Mouse (Mus musculus) heart, embryonic 11.5 days (tissue): ENCODE results near the gene Ubxn6. TPM values are rescaled to one million over a fixed set of nuclear protein-coding genes. Genes with fewer than 3 reads are reported as not detected.
"Not testable (repeated sequence)": the region's sequence is repeated elsewhere in the genome, so short reads cannot be mapped to it uniquely, and the experiment has no call there.

Experiments used
- ATAC-seq: fragments of 200-750 bp; cut with Nextera tagmentation; replicated peaks from 2 replicates; pipeline ENCODE4 v1.8.0; 2017; ENCODE audit warnings: moderate library complexity; ENCODE audit not compliant: insufficient number of reproducible peaks, low FRiP score, low TSS enrichment
- H3K27ac ChIP-seq: fragments of 300-500 bp; sonication (generic); 2 replicates; pipeline ENCODE4 v1.5.1; 2014; ENCODE audit warnings: mild to moderate bottlenecking, low read depth, low read length
- H3K27me3 ChIP-seq: fragments of 300-500 bp; sonication (generic); 2 replicates; pipeline ENCODE4 v1.6.1; 2014; ENCODE audit warnings: mild to moderate bottlenecking, low read length, mixed read lengths; ENCODE audit not compliant: control insufficient read depth, insufficient read depth
- H3K36me3 ChIP-seq: fragments of 300-500 bp; sonication (generic); 2 replicates; pipeline ENCODE4 v1.6.1; 2014; ENCODE audit warnings: mild to moderate bottlenecking, low read length, moderate library complexity, mixed read lengths; ENCODE audit not compliant: control insufficient read depth, insufficient read depth
- H3K4me1 ChIP-seq: fragments of 300-500 bp; sonication (generic); 2 replicates; pipeline ENCODE4 v1.6.1; 2014; ENCODE audit warnings: low read length; ENCODE audit not compliant: control insufficient read depth, insufficient read depth
- H3K4me2 ChIP-seq: fragments of 300-500 bp; sonication (generic); 2 replicates; pipeline ENCODE4 v1.6.1; 2014; ENCODE audit warnings: mild to moderate bottlenecking, moderate library complexity
- H3K4me3 ChIP-seq: fragments of 300-500 bp; sonication (generic); 2 replicates; pipeline ENCODE4 v1.5.1; 2014; ENCODE audit warnings: low read depth, low read length
- H3K9ac ChIP-seq: fragments of 300-500 bp; sonication (generic); 2 replicates; pipeline ENCODE4 v1.6.1; 2014; ENCODE audit warnings: mild to moderate bottlenecking, low read depth, low read length, moderate library complexity
- H3K9me3 ChIP-seq: fragments of 300-500 bp; sonication (generic); replicated peaks from 2 replicates; pipeline ENCODE4 v1.6.1; 2016; ENCODE audit warnings: low read length; ENCODE audit not compliant: control insufficient read depth
- WGBS: fragments of 180-500 bp; shearing (Covaris S2); extraction: QIAGEN DNeasy Blood & Tissue Kit; methylation state at CpG from one replicate; pipeline ENCODE4 v1.1.7; 2014; ENCODE audit not compliant: insufficient replicate concordance; 5-methylcytosine and 5-hydroxymethylcytosine counted together
- polyA plus RNA-seq: library from polyadenylated mRNA; unstranded; fragments of >200 nt; fragmentation: Nextera tagmentation; extraction: Ambion mirVana; gene quantifications from 2 replicates; pipeline ENCODE4 v1.2.1, GENCODE M21; 2014

Gene Ubxn6
- polyA plus RNA-seq, 1 experiment from 2014 or later: 37.3 TPM

DNA sequence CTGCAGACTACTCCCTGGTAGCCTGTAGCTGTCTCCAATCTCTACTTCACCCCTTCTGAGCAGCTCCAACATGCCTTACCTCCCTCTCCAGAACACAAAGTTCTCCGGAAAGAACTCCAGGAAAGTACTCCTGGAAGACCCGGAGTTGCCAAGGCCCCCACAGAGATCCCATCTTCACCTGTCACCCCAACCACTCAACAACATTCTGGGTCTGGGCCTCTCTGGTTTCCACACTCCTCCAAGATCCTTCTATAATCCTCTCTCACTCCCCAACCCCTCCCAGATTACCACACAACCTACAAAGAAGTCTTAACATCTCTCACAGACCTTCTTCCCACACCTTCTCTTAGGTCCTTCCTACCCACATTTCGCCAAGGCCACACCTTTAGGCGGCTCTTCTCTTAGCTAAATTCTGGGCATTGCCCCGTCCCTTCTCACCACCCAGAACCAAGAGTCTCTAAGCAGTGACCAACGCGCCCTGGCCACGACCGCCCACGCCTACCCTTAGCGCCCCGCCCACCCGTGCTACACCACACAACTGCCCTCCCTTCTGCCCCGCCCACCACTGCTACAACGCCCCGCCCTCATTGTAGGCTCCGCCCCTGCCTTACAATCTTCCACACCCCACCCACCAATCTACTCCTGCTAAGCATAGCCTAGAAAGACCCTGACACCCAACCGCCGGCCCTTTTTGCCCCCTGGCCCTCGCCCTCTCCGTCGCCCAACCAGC, 566 bp downstream of the Ubxn6 start:
- H3K27ac ChIP-seq: peak overlapping the region; percentile 98
- H3K4me1 ChIP-seq: peaks cover 9% of the 10 kb centered on the region
- no peaks in the 10 kb centered on the region for H3K27me3 ChIP-seq
- peaks cover 24% of the 10 kb centered on the region for H3K36me3 ChIP-seq
- ATAC-seq: peak; percentile 46
- no peaks in the 10 kb centered on the region for H3K9me3 ChIP-seq
- peak overlapping the region; percentile 84 for H3K4me3 ChIP-seq
- peak overlapping the region; percentile 67 for H3K4me2 ChIP-seq
- peak overlapping the region; percentile 85 for H3K9ac ChIP-seq
- 7% methylated on average over 22 of the region's 22 CpGs for WGBS

DNA sequence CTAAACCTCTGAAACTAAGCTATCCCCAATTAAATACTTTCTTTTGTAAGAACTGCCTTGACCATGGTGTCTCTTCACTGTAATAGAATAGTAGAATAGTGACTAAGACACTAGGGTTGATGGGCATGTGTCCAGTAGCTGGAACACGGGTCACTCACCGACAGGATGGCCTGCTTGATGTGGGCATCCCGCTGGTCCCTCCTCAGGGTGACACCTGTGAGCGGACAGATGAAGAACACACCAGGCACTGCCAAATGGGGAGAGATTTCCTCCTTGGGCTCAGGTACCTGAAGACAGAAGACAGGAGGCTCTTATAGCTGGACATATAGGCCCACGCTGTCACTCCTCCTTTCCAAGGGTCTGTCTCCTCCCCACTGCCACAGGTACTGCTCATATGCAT, 2.6 kb downstream of the Ubxn6 start:
- WGBS: 92% methylated on average over 5 of the region's 5 CpGs
- H3K4me2 ChIP-seq: no peak overlapping the region
- no peak overlapping the region for H3K27ac ChIP-seq
- H3K9me3 ChIP-seq: no peaks in the 10 kb centered on the region
- ATAC-seq: no peak
- peaks cover 43% of the 10 kb centered on the region for H3K36me3 ChIP-seq
- H3K4me1 ChIP-seq: peaks cover 9% of the 10 kb centered on the region
- no peaks in the 10 kb centered on the region for H3K27me3 ChIP-seq
- H3K9ac ChIP-seq: no peak overlapping the region
- H3K4me3 ChIP-seq: no peak overlapping the region

DNA sequence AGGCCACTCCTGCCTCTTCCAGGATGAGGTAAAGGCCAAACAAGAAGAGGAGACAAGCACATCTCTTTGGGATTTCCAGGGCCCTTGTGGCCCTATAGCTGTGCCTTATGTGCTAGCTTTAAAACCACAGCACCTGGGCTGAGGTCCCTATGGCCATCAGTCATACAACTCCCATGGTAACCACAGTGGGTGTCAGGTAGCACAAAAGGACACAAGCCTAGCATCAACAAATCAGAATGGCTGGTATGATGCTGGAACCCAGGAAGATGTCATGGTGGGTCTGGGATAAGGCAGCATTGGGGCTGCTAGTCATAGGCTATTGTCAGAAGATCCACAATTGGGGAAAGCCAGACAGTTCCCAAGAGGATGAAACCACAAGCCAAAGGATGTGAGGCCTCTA, 3.7 kb downstream of the Ubxn6 start:
- Histone ChIP-seq H3K27me3 (no peaks in the 10 kb centered on the region), H3K9ac (no peak overlapping the region), H3K4me1 (peaks cover 9% of the 10 kb centered on the region), H3K9me3 (no peaks in the 10 kb centered on the region), H3K36me3 (peaks cover 52% of the 10 kb centered on the region), H3K4me3 (no peak overlapping the region), H3K4me2 (no peak overlapping the region), H3K27ac (no peak overlapping the region)
- no peak for ATAC-seq

DNA sequence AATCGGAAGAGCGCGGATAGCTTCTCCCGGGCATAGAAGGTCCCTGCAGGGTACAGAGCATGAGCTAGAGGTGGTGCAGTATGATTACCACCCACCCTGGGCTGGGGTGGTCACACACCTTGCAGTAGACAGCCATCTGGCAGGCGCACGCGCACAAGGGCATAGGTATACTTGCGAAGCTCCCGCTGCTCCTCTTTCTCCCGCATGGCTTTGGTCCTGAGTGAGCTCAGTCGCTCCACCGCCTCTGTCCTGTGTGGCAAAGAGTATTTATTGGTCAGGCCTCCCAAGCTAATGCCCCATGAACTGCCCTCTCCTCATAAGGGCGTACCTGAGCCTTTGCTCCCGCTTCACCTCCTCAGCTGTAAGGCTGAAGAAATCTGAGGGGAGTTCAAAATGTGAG, 5.8 kb downstream of the Ubxn6 start:
- WGBS: 96% methylated on average over 14 of the region's 14 CpGs
- H3K4me3 ChIP-seq: no peak overlapping the region
- peaks cover 4% of the 10 kb centered on the region for H3K4me1 ChIP-seq
- H3K27me3 ChIP-seq: no peaks in the 10 kb centered on the region
- H3K9me3 ChIP-seq: no peaks in the 10 kb centered on the region
- no peak overlapping the region for H3K9ac ChIP-seq
- no peak overlapping the region for H3K4me2 ChIP-seq
- H3K27ac ChIP-seq: no peak overlapping the region
- peaks cover 70% of the 10 kb centered on the region for H3K36me3 ChIP-seq
- ATAC-seq: no peak; the same call in 1 of the 2 replicates

DNA sequence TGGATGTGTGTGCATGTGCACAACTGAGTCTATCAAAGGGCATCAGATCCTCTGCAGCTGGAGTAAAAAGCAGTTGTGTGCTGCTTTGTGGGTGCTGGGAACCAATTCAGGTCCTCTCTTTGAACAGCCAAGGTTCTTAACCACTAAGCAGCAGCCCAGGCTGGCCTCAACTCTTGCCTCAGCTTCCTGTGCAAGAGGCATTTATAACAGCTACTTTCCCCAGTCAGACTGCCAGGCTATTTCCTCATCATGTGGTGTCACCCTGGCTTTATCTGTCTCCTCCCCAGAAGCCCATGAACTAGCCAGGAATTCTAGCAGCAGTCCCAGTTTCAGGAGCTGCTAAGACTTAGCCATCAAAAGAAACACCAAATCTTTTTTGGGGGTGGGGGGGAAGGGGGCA, 8.4 kb downstream of the Ubxn6 start:
- Histone ChIP-seq H3K4me1 (no peaks in the 10 kb centered on the region), H3K9me3 (no peaks in the 10 kb centered on the region), H3K27ac (no peak overlapping the region), H3K27me3 (no peaks in the 10 kb centered on the region), H3K36me3 (peaks cover 83% of the 10 kb centered on the region), H3K4me2 (no peak overlapping the region), H3K9ac (no peak overlapping the region), H3K4me3 (no peak overlapping the region)
- ATAC-seq: no peak

DNA sequence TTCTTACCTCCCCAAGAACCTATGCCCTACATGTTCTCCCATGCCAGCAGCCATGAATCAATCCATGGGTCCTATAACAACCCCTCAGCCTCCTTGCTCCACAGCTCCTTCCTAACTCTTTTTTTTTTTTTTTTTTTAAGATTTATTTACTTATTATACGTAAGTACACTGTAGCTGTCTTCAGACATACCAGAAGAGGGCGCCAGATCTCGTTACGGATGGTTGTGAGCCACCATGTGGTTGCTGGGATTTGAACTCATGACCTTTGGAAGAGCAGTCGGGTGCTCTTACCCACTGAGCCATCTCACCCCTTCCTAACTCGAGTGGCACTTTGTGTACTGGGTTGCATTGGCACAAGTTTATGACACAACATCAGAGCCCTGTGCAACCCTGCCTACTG, 9.1 kb downstream of the Ubxn6 start:
- 76% methylated on average over 6 of the region's 6 CpGs for WGBS
- peaks cover 80% of the 10 kb centered on the region for H3K36me3 ChIP-seq
- H3K4me1 ChIP-seq, H3K9ac ChIP-seq, H3K4me3 ChIP-seq, H3K4me2 ChIP-seq, ATAC-seq, H3K27me3 ChIP-seq, H3K9me3 ChIP-seq, H3K27ac ChIP-seq: not testable (repeated sequence)

DNA sequence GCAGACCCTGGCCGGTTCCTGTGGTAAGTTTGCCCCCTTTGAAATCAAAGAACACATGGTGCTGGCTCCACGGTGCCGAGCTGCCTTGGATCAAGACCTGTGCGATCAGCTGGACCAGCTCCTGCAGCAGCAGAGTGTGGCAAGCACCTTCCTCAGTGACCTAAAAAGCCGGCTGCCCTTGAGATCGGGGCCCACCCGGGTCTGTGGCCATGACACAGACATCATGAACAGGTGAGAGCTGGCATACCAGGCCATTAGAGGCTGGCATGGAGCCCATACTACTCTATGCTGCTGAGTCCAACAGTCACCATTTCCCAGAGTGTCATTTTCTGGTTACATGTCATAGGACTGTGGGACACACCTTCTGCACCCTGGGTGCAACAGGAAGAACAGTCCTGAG, 12.7 kb downstream of the Ubxn6 start:
- WGBS: 96% methylated on average over 7 of the region's 7 CpGs
- H3K4me3 ChIP-seq: no peak overlapping the region
- ATAC-seq: no peak
- H3K4me2 ChIP-seq: no peak overlapping the region
- H3K27ac ChIP-seq: no peak overlapping the region
- no peaks in the 10 kb centered on the region for H3K27me3 ChIP-seq
- H3K9me3 ChIP-seq: no peaks in the 10 kb centered on the region
- no peak overlapping the region for H3K9ac ChIP-seq
- H3K4me1 ChIP-seq: no peaks in the 10 kb centered on the region
- H3K36me3 ChIP-seq: peaks cover 64% of the 10 kb centered on the region

DNA sequence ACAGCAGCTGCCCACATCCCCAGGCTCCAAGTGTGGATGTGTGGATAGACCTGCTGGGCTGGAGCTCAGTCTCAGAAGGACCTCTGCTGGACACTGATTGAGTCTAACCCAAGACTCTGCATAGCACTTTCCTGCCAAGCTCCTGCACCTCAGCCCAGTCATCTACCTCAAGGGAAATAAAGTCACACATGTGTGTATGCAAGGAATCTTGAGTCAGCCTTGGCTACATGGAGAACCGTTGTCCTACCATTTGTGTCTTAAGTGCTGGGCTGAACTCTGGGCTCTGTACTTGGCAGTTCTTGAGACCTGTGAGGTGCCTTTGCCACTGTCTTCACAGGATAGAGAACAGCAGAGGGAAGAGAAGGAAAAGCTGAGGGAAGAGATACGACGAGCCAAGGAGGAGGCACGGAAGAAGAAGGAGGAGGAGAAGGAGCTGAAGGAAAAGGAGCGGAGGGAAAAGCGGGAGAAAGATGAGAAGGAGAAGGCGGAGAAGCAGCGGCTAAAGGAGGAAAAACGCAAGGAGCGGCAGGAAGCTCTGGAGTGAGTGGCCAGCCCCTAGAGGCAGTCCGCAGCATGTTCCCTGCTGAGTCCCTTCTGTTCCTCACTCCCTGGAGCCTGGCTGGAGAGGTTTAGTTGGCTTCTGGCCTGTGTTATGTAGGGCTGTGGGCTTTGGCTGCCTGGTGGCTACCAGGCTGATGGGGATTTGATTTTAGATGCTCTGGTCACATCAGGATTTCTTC, 17.3 kb downstream of the Ubxn6 start:
- Histone ChIP-seq H3K4me1 (no peaks in the 10 kb centered on the region), H3K9me3 (no peaks in the 10 kb centered on the region), H3K27me3 (no peaks in the 10 kb centered on the region), H3K36me3 (peaks cover 34% of the 10 kb centered on the region), H3K4me2 (no peak overlapping the region), H3K9ac (no peak overlapping the region), H3K4me3 (no peak overlapping the region), H3K27ac (no peak overlapping the region)
- WGBS: 82% methylated on average over 11 of the region's 11 CpGs
- no peak for ATAC-seq
